Mouse (Mus musculus) hindbrain, embryonic 11.5 days (tissue): ENCODE results near the gene Nos2. TPM values are rescaled to one million over a fixed set of nuclear protein-coding genes. Genes with fewer than 3 reads are reported as not detected.

Experiments used
- ATAC-seq: fragments of 200-750 bp; cut with Nextera tagmentation; 2 replicates; pipeline ENCODE4 v1.8.0; 2017; ENCODE audit warnings: mild to moderate bottlenecking, moderate TSS enrichment, moderate library complexity; ENCODE audit not compliant: low FRiP score
- DNase-seq: peaks from one replicate; pipeline ENCODE4 v3.0.0-alpha.2; 2015; ENCODE audit warnings: low spot score
- H3K27ac ChIP-seq: fragments of 300-500 bp; sonication (generic); 2 replicates; pipeline ENCODE4 v1.5.1; 2014; ENCODE audit warnings: mild to moderate bottlenecking, low read depth, low read length
- H3K27me3 ChIP-seq: fragments of 300-500 bp; sonication (generic); 2 replicates; pipeline ENCODE4 v1.6.1; 2014; ENCODE audit warnings: mild to moderate bottlenecking, low read length, moderate library complexity, mixed read lengths; ENCODE audit not compliant: control insufficient read depth, insufficient read depth
- H3K36me3 ChIP-seq: fragments of 300-500 bp; sonication (generic); 2 replicates; pipeline ENCODE4 v1.6.1; 2014; ENCODE audit warnings: mild to moderate bottlenecking, low read length, moderate library complexity, mixed read lengths; ENCODE audit not compliant: control insufficient read depth, insufficient read depth
- H3K4me1 ChIP-seq: fragments of 300-500 bp; sonication (generic); replicated peaks from 2 replicates; pipeline ENCODE4 v1.6.1; 2014; ENCODE audit warnings: low read length, mixed read lengths; ENCODE audit not compliant: control insufficient read depth, insufficient read depth
- H3K4me2 ChIP-seq: fragments of 300-500 bp; sonication (generic); replicated peaks from 2 replicates; pipeline ENCODE4 v1.6.1; 2014; ENCODE audit warnings: mild to moderate bottlenecking, low read depth, low read length
- H3K4me3 ChIP-seq: fragments of 300-500 bp; sonication (generic); 2 replicates; pipeline ENCODE4 v1.5.1; 2014; ENCODE audit warnings: low read depth, low read length
- H3K9ac ChIP-seq: fragments of 300-500 bp; sonication (generic); 2 replicates; pipeline ENCODE4 v1.6.1; 2014; ENCODE audit warnings: low read depth, low read length
- H3K9me3 ChIP-seq: fragments of 300-500 bp; sonication (generic); 2 replicates; pipeline ENCODE4 v1.6.1; 2016; ENCODE audit warnings: low read length; ENCODE audit not compliant: control insufficient read depth
- WGBS: fragments of 180-500 bp; shearing (Covaris S2); extraction: QIAGEN DNeasy Blood & Tissue Kit; methylation state at CpG from one replicate; pipeline ENCODE4 v1.1.7; 2014; 5-methylcytosine and 5-hydroxymethylcytosine counted together
- polyA plus RNA-seq: library from polyadenylated mRNA; unstranded; fragments of >200 nt; fragmentation: Nextera tagmentation; extraction: Ambion mirVana; gene quantifications from 2 replicates; pipeline ENCODE4 v1.2.1, GENCODE M21; 2014

Nos2 gene
- polyA plus RNA-seq: 0.42 and 0.80 TPM in 2 replicates

- H3K4me1 ChIP-seq: no peaks in the 10 kb centered on the region; the same call in 1 of the 2 replicates
- peaks cover 24% of the 10 kb centered on the region for H3K27me3 ChIP-seq
- H3K4me2 ChIP-seq: no peak within 1 kb of the TSS
- WGBS: 63% methylated on average over 6 of the region's 6 CpGs
- no peak within 1 kb of the TSS for H3K4me3 ChIP-seq
- H3K27ac ChIP-seq: no peak within 1 kb of the TSS
- H3K9ac ChIP-seq: no peak within 1 kb of the TSS
- ATAC-seq (no peak), DNase-seq (no peak)
- no peaks in the 10 kb centered on the region for H3K9me3 ChIP-seq
- H3K36me3 ChIP-seq: no peaks in the 10 kb centered on the region
Observed at GRCm38 (mm10) chr11:78920411-78920939, at the start of gene Nos2. Nos2 (plus strand) TSS chr11:78920787.

DNA sequence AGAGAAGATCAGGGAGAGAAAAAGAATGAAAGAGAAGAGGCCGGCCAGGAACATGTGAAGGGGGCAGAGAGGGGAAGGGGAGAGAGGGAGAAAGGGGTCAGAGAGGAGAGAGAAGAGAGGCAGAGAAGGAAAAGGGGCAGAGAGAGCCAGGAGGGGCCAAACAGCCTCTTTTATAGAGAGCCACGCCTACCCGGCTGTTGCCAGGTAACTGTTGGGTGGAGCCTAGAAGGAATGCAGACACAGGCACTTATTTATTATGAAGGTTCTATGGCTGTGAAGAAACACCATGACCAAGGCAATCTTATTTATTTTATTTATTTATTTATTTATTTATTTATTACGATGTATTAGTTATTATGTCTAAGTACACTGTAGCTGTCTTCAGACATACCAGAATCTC, 49.7 kb upstream of the Nos2 start:
- Histone ChIP-seq H3K9ac (no peak overlapping the region), H3K4me1 (no peaks in the 10 kb centered on the region), H3K27ac (no peak overlapping the region), H3K27me3 (no peaks in the 10 kb centered on the region), H3K36me3 (no peaks in the 10 kb centered on the region), H3K4me2 (no peak overlapping the region), H3K4me3 (no peak overlapping the region), H3K9me3 (no peaks in the 10 kb centered on the region)
- ATAC-seq: no peak
- WGBS: 83% methylated on average over 4 of the region's 4 CpGs
- no peak for DNase-seq

DNA sequence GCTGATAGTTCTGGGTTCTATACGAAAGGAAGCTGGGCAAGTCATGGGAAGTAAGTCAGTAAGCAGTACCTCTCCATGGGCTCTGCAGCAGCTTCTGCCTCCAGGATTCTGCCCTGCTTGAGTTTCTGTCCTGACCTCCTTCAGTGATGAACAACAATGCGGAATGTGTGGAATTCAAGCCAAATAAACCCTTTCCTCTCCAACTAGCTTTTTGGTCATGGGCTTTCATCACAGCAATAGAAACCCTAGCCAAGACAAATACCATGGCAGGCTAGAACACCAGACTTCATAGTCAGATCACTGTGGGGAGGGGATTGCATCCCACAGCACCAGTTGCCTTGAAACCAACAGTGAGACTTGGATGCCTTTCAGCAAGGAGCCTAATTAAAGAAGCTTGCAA, 47.8 kb upstream of the Nos2 start:
- Histone ChIP-seq H3K27ac (no peak overlapping the region), H3K27me3 (no peaks in the 10 kb centered on the region), H3K9me3 (no peaks in the 10 kb centered on the region), H3K9ac (no peak overlapping the region), H3K4me3 (no peak overlapping the region), H3K4me2 (no peak overlapping the region), H3K4me1 (no peaks in the 10 kb centered on the region), H3K36me3 (no peaks in the 10 kb centered on the region)
- WGBS: 60% methylated on average over 2 of the region's 2 CpGs
- DNase-seq (no peak), ATAC-seq (no peak)

GRCm38 (mm10) chr11:78879727-78880126, 40.9 kb upstream of the Nos2 start:
- no peak overlapping the region for H3K9ac ChIP-seq
- H3K27ac ChIP-seq: no peak overlapping the region
- no peak for DNase-seq
- no peak overlapping the region for H3K4me3 ChIP-seq
- no peaks in the 10 kb centered on the region for H3K4me1 ChIP-seq
- no peaks in the 10 kb centered on the region for H3K27me3 ChIP-seq
- H3K4me2 ChIP-seq: no peak overlapping the region
- no peaks in the 10 kb centered on the region for H3K9me3 ChIP-seq
- H3K36me3 ChIP-seq: no peaks in the 10 kb centered on the region
- WGBS: 88% methylated on average over 3 of the region's 3 CpGs
- no peak for ATAC-seq

GRCm38 (mm10) chr11:78886693-78887092, 33.9 kb upstream of the Nos2 start:
- Histone ChIP-seq H3K27ac (peak overlapping the region; percentile 70), H3K9ac (no peak overlapping the region)
- WGBS: 25% methylated on average over 1 of the region's 1 CpGs

GRCm38 (mm10) chr11:78887102-78887971, 33.2 kb upstream of the Nos2 start:
- peak; percentile 53 for ATAC-seq
- Histone ChIP-seq H3K9ac (0 out of 2 replicates have a peak overlapping the region, but pooled peaks have one; percentile 24), H3K36me3 (no peaks in the 10 kb centered on the region), H3K9me3 (no peaks in the 10 kb centered on the region), H3K4me2 (0 out of 2 replicates have a peak overlapping the region, but pooled peaks have one; percentile 14), H3K27ac (peak overlapping the region; percentile 70), H3K27me3 (no peaks in the 10 kb centered on the region), H3K4me1 (0 out of 2 replicates have a peak, but pooled peaks cover 5% of the 10 kb centered on the region), H3K4me3 (no peak overlapping the region)
- peak; percentile 58 for DNase-seq
- 25% methylated on average over 9 of the region's 9 CpGs for WGBS

More at GRCm38 (mm10) chr11:78886693-78887092, 33.9 kb upstream of the Nos2 start:
- DNase-seq: peak; percentile 42
- Histone ChIP-seq H3K27me3 (no peaks in the 10 kb centered on the region), H3K4me3 (no peak overlapping the region), H3K4me2 (no peak overlapping the region), H3K4me1 (0 out of 2 replicates have a peak, but pooled peaks cover 5% of the 10 kb centered on the region), H3K36me3 (no peaks in the 10 kb centered on the region), H3K9me3 (no peaks in the 10 kb centered on the region)
- no peak for ATAC-seq

DNA sequence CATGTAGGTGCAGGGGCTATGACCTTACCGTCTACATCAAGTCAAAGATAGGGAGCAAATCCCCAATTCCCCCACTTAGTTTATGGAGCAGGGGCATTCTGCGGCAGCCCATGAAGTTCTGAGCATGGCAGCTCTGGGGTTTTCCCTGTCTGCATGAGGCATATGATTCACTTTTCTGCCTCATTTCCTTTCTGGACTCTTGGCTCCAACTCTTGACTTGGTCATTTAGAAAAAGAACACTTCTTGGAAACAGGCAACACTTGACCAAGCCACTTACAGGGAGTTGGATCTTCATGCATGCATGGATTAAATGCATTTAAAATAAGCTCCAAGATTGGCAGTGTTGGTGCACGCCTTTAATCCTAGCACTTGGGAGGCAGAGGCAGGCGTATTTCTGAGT, 31.4 kb upstream of the Nos2 start:
- DNase-seq (no peak), ATAC-seq (no peak)
- WGBS: 84% methylated on average over 4 of the region's 4 CpGs
- H3K4me3 ChIP-seq: no peak overlapping the region
- H3K9me3 ChIP-seq: no peaks in the 10 kb centered on the region
- H3K9ac ChIP-seq: no peak overlapping the region
- no peak overlapping the region for H3K4me2 ChIP-seq
- no peaks in the 10 kb centered on the region for H3K27me3 ChIP-seq
- H3K27ac ChIP-seq: no peak overlapping the region
- 0 out of 2 replicates have a peak, but pooled peaks cover 5% of the 10 kb centered on the region for H3K4me1 ChIP-seq
- no peaks in the 10 kb centered on the region for H3K36me3 ChIP-seq

DNA sequence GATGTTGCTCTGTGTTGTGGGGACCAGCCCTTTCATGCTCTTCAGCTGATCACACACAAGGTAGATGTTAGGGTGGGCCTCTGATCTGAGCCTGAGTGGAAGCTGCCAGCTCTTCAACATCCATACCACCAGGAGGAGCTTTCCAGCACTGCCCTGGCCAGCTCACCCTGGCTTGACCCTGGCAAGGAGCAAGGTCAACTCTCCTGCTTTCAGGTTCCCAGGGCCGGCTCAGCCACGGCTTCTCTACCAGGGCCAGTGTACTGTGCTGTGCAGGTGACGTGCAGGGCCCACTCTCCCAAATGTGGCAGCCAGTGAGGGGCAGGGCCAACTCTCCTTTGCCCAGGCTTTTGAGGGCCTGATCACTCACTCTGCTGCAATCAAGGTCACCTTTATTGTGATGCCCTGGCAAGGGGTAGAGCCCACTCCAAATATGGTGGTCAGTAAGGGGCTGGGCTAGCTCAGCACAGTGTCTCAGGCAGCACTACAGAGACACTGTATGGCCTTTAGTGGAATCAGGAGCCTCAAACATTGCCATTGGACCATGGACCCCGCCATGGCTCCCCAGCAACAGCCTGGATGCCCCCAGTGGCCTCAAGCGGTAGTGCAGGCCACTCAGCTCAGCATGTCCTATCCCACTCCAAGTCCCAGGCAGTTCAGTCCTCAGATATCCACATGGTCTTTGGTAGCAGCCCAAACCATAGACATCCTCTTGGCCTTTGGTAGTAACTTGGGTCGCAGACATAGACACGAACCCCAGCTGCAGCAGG, 24.0 kb upstream of the Nos2 start:
- no peaks in the 10 kb centered on the region for H3K36me3 ChIP-seq
- H3K9ac ChIP-seq: no peak overlapping the region
- WGBS: 72% methylated on average over 7 of the region's 7 CpGs
- DNase-seq (peak; percentile 67), ATAC-seq (no peak)
- H3K4me2 ChIP-seq: no peak overlapping the region
- H3K4me1 ChIP-seq: no peaks in the 10 kb centered on the region
- H3K27ac ChIP-seq: no peak overlapping the region
- H3K4me3 ChIP-seq: no peak overlapping the region
- H3K27me3 ChIP-seq: no peaks in the 10 kb centered on the region
- no peaks in the 10 kb centered on the region for H3K9me3 ChIP-seq
